Mouse (Mus musculus) cerebellum, adult 8-10 months (tissue): ENCODE measurements around the gene Lipc.

Experiments used
- DNase-seq: peaks from one replicate; pipeline ENCODE4 v3.0.0; 2022

The Lipc gene

GRCm38 (mm10) chr9:70911163-70911562, 40.9 kb downstream of the Lipc start:
- DNase-seq, result no peak

GRCm38 (mm10) chr9:70910351-70910750, 41.7 kb downstream of the Lipc start:
- no peak for DNase-seq

GRCm38 (mm10) chr9:70902821-70903730, 49.0 kb downstream of the Lipc start:
- DNase-seq, result no peak

GRCm38 (mm10) chr9:70894201-70894600, 57.8 kb downstream of the Lipc start:
- no peak for DNase-seq

- DNase-seq, result no peak
Observed at GRCm38 (mm10) chr9:70893526-70893925, 58.5 kb downstream of the Lipc start.

- DNase-seq, result no peak
Observed at GRCm38 (mm10) chr9:70892627-70893026, 59.4 kb downstream of the Lipc start.

- DNase-seq, result no peak
Observed at GRCm38 (mm10) chr9:70891431-70892133, 60.4 kb downstream of the Lipc start.

GRCm38 (mm10) chr9:70890736-70891135, 61.3 kb downstream of the Lipc start:
- DNase-seq, result no peak

GRCm38 (mm10) chr9:70888969-70889368, 63.1 kb downstream of the Lipc start:
- DNase-seq, result no peak

GRCm38 (mm10) chr9:70888556-70888955, 63.5 kb downstream of the Lipc start:
- DNase-seq, result no peak

GRCm38 (mm10) chr9:70881982-70882381, 70.0 kb downstream of the Lipc start:
- no peak for DNase-seq

- no peak for DNase-seq
Observed at GRCm38 (mm10) chr9:70878823-70879222, 73.2 kb downstream of the Lipc start.

GRCm38 (mm10) chr9:70878157-70878556, 73.9 kb downstream of the Lipc start:
- DNase-seq, result peak; percentile 46

GRCm38 (mm10) chr9:70875490-70875889, 76.5 kb downstream of the Lipc start:
- DNase-seq, result peak; percentile 37

GRCm38 (mm10) chr9:70875059-70875458, 77.0 kb downstream of the Lipc start:
- no peak for DNase-seq

GRCm38 (mm10) chr9:70872675-70873074, 79.4 kb downstream of the Lipc start:
- DNase-seq, result no peak

GRCm38 (mm10) chr9:70870326-70870725, 81.7 kb downstream of the Lipc start:
- no peak for DNase-seq

- no peak for DNase-seq
Observed at GRCm38 (mm10) chr9:70869169-70869873, 82.7 kb downstream of the Lipc start.

GRCm38 (mm10) chr9:70867381-70867780, 84.6 kb downstream of the Lipc start:
- no peak for DNase-seq

GRCm38 (mm10) chr9:70864039-70864438, 88.0 kb downstream of the Lipc start:
- DNase-seq, result no peak

GRCm38 (mm10) chr9:70863299-70863698, 88.7 kb downstream of the Lipc start:
- no peak for DNase-seq

GRCm38 (mm10) chr9:70859233-70859632, 92.8 kb downstream of the Lipc start:
- DNase-seq, result no peak

GRCm38 (mm10) chr9:70855868-70856267, 96.2 kb downstream of the Lipc start:
- DNase-seq, result no peak
